Mouse (Mus musculus): ENCODE data around the gene Hdac10.

- TF ChIP-seq POLR2A (IDR thresholded peaks at IDR 0.05; ENCODE audit: insufficient read depth, low read depth, low read length) (no peak), CTCF (IDR thresholded peaks at IDR 0.05; ENCODE audit: insufficient read depth, low read depth, low read length) (no peak)
Observed at GRCm38 (mm10) chr15:89110147-89110546, 18.4 kb downstream of the Hdac10 start.
